Mouse (Mus musculus): ENCODE data around the gene Dkkl1.

GRCm38 (mm10) chr7:45175929-45176328 lies 36.0 kb downstream of the Dkkl1 start:
- TF ChIP-seq SRF (IDR thresholded peaks at IDR 0.05; ENCODE audit: control insufficient read depth, insufficient read length, low read depth): no peak
- no peak for TF ChIP-seq POLR2A (IDR thresholded peaks at IDR 0.05; ENCODE audit: insufficient read length, low read depth)
- no peak for TF ChIP-seq POLR2AphosphoS2 (IDR thresholded peaks at IDR 0.05; ENCODE audit: insufficient read length, low read depth)
- TF ChIP-seq REST (IDR thresholded peaks at IDR 0.05; ENCODE audit: insufficient read depth, insufficient read length): no peak
- no peak for TF ChIP-seq E2F4 (IDR thresholded peaks at IDR 0.05; ENCODE audit: insufficient read depth)
- TF ChIP-seq MYOG (IDR thresholded peaks at IDR 0.05; ENCODE audit: control insufficient read depth in 1 of 3, insufficient read depth in 1 of 3, insufficient read length in 2 of 3, low read depth in 2 of 3): no peak
- no peak for TF ChIP-seq MYOD1 (IDR thresholded peaks at IDR 0.05; ENCODE audit: control insufficient read depth in 1 of 3, insufficient read length in 2 of 3, low read depth in 2 of 3)
- no peak for TF ChIP-seq USF1 (IDR thresholded peaks at IDR 0.05; ENCODE audit: low read depth)
- no peak for TF ChIP-seq CEBPB (IDR thresholded peaks at IDR 0.05; ENCODE audit: insufficient read depth, poor library complexity, severe bottlenecking)
